Mouse (Mus musculus) regulatory T cell (primary cell): ENCODE data around the gene Skida1.

Experiments used
- in situ Hi-C: fragments of 300-600 bp; cut with MboI, MseI; formaldehyde crosslinking; loops from one replicate; pipeline ENCODE4 v1.15.1; 2025; ENCODE audit warnings: high pct_unique_total_duplicates

Gene Skida1

DNA sequence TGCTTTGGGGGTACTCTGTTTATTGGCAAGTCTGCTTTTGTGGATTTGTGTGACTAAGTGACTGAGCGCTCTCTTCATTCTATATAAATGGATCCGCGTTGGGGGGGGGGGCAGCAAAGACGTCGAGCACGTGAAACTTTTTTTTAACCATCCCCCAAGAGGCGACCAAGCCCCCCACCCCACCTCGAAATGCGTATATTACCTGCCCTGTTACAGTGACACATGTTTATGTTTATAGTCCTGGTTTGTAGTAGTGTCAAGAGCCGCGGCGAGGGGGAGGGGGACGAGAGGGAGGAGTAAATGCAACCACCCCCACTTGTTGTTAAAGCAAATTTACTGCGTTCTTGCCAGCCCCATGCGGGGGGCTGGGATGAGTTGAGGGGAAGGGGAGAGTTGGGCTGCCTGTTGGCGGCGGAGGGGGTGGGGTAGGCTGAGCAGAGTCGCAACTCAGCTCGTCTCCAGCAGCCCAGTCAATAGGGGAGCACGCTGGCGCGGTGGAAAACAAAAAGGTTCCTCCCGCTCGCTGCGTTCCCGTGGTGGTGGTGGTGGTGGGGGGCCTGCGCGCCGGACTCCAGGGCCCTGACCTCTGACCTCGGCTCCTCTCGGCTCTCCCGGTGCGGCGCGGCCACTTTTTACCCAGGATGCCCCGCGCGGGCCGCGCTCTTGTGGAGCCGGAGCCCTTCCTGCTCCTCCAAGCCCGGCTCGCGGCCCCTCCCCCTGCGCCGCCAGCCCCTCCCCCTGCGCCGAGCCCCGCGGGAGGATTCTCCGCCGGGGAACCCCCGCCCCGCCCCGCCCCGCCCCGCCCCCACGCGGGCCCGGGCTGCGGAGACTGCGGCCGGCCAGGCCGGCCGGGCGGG, 7.3 kb upstream of the Skida1 start:
- in situ Hi-C loops: loop anchor here (5.0 kb wide), 1 partner anchor 626 kb away; no protein-coding TSS in a partner anchor

DNA sequence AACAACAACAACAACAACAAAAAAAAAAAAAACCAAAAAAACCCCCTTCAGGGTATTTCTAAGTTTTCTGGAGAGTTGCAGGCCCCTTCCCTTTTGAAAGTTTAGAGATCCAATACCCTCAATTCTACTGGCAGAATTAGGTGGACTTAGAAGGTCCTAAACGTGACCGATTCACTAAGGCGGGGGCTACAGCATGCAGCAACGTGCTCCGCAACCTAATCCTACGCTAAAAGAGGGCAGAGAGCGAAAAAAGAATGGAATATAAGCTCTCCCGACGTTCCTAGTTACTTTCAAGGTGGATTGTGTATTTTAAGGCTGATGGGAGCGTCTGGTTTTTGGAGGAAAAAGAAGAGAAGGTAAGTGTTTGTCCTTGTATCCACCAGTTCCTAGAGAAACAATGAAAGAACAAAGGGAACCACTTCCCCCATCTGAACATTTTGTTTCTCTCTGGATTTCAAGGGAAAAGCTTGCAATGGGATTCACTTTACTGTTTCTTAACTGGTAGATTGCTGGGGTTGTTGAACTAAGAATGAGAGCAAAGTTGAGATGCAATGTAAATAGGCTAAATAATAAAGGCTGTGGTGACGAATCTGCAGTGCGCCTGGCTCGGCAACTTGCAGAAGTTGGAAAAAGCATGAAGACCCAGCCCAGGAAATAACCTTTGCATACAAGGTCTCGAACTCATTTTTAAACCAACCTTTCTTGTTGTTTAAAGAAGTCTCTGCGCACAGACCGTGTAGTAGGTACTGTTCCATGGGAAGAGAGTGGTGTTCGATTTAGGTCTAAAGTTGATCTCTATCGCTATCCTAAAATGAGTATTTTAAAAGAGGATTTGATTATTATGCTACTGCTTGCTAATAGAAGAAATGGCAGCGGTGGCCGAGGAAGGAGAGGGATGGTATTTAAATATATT, 6.4 kb upstream of the Skida1 start, which contains the start of gene Mllt10:
Gene Mllt10, plus strand, starts transcription at position 222 of the 913 bp plus-strand sequence.
- in situ Hi-C loops: loop anchor here (5.0 kb wide), 1 partner anchor 627 kb away; no protein-coding TSS in a partner anchor

- in situ Hi-C loops: no loop called here
These were observed 5.2 kb upstream of the Skida1 start for GRCm38 (mm10) chr2:18053951-18054530.

GRCm38 (mm10) chr2:18053243-18053950, 4.5 kb upstream of the Skida1 start:
- in situ Hi-C loops: no loop called here

DNA sequence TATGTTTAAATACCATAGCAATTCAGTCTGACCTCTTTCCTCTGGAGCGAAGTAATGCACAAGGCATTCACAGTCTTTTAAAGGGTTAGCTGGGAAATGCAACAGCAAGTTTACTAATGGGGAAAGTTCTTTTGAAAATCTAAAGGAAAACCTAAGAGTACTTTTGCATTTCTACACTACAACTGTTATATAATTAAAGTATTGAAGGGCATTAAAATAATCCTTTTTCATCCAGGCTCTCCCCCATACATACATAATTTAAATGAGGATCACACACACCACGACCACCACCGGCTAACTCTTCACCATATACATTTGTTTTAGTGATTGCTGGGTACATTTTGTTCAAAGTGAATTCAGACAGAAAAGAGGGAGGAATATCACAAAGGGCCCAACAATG, 3.7 kb upstream of the Skida1 start:
- in situ Hi-C loops: no loop called here

- in situ Hi-C loops: no loop called here
These were observed 3.0 kb upstream of the Skida1 start for GRCm38 (mm10) chr2:18051831-18052170.

DNA sequence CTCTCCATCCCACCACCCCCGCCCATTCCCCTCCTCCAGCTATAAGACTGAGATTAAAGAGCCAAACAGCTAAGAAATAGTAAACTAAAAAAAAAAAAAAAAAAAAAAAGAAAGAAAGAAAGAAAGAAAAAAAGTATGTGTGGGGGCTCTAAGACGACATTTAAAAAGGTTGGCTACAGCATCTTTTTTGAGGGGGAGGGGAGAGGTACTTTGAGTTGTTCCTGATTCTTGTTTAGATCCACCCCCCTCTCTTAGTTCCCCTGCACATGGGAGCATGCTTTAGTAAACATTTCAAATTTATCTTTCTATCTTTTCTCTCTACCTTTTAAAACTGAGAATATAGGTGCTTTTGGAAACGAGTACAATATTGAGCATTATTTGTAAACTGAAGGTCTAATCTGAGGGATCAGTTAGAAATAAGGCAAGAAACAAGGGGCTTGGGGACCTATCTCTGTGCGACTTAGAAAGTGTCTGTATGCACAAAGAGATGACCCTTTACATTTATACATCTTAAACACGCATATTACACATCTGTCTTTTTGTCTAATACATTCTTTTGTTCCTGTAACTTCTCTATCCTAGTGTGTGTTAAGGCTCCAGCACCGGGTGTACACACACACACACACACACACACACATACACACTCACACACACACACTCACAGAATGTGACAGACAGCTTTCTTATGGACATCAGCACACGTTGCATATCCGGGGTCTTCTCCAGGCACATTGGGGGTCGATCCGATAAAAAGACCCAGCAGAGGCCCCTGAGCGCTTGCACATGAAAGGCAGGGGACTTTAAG, 2.4 kb upstream of the Skida1 start:
- in situ Hi-C loops: no loop called here

- in situ Hi-C loops: no loop called here
These were observed 1.7 kb upstream of the Skida1 start for GRCm38 (mm10) chr2:18050541-18050985.

DNA sequence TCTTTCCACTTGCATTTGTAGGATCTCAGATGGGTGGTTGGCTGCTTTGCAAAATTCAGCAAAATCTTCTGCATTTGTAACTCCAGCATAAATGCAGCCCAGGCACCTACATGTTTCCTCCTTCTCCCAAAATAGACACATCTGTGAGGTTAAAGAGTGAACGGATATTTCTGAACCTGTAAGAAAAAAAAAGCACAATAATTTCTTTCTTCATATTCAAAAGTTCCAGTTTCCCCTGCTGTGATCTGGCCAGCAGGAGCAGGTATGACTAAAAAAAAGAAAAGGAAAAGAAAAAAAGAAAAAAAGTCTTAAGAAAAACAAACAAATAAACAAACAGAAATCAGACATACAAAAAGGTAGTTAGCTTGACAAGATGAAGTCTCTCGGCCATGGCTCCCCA, 1.2 kb upstream of the Skida1 start:
- in situ Hi-C loops: no loop called here

- in situ Hi-C loops: no loop called here
These were observed 499 bp upstream of the Skida1 start for GRCm38 (mm10) chr2:18049279-18049821.

GRCm38 (mm10) chr2:18047646-18048452, 1.0 kb downstream of the Skida1 start:
- in situ Hi-C loops: no loop called here

GRCm38 (mm10) chr2:18046758-18047645, 1.8 kb downstream of the Skida1 start:
- in situ Hi-C loops: no loop called here

DNA sequence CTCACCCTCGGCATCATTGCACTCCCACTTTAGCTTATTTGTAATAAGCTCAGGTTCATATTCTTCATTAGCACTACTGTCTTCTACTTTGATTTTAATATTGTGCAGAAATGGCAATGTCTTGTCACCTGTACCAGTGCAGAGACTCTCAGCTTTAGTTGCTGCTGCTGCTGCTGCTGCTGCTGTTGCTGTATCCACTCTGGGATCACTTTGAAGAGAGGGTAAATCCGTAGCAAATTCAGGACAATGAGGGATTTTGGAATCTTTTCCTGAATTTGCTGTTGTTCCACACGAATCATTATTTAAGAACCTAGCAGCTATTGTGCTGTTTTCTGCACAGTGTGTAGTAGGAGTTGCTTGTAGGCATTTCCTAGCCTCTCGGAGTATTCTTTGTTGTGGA, 2.7 kb downstream of the Skida1 start:
- in situ Hi-C loops: no loop called here

- in situ Hi-C loops: no loop called here
These were observed 3.1 kb downstream of the Skida1 start for GRCm38 (mm10) chr2:18045781-18046181.

DNA sequence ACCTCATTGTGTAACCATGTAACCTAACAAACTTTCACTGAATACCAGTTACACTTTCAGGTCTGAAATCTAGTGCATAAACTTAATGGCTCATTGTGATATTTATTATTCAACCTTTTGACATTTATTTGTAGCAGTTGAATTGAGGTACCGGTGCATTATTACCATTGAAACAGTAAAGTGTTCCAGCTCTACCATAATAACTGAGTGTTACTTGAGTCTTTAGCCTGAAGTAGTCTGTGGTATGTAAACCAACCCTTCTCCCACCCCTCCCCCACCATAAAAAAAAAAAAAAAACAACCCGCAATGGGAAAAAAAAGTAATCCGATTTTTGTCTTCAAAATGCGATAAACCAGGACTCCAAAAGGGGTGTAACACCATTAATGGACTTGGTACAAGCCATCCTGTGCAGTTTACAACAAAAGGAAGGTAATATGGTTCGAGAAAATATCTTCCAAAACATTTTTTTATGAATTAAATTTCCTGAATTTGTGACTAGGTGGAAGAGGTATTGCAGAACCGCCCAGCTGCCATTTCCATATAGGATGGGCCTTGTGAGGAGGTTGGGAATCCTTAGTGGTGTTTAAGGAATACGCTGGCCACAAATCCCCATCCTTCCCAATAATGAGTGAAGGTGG, 3.6 kb downstream of the Skida1 start:
- in situ Hi-C loops: no loop called here

DNA sequence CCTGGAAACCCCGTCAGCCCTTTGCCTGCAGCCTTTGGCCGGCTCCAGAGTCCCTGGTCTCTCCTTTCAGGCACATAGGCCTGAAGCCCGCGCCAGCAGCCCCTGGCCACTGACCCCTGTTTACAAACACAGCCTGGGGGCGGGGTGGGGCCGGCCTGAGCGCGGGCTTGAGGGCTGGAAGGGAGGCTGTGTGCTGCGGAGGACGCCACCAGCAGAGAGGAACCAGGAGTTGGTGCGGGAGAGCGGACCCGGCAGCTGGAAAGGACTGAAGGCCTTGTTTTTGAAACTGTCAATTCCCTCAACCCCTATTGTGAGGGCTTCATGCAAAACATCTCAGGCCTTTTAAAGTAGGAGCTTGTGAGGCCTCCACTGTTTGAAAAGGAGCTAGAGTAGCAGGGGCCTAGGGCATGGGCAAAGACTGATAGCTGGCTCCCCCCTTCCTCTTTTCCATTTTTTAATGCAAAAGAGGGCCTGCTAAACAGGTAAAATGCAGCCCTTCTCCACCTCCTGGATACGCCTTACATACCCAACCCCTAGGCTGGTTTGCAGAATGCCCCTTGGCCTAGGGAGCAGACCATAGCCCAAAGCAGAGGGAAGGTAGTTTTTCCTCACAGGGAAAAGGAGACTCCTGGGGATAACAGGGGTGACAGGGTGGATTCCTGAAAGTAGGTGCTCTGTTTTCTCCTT, 7.5 kb downstream of the Skida1 start:
- in situ Hi-C loops: no loop called here
